Mouse (Mus musculus) spleen, adult 2 months (tissue): ENCODE measurements around the gene Mboat2. TPM values are rescaled to one million over a fixed set of nuclear protein-coding genes. Genes with fewer than 3 reads are reported as not detected.

Experiments
- DNase-seq, 2 experiments: peaks; one replicate each; pipeline versions ENCODE4 v3.0.0 to v3.0.0-alpha.2; 2012 to 2021; ENCODE audit warnings: low spot score in 2 of 2, low read depth in 1 of 2
- H3K27ac ChIP-seq: fragments of 200-500 bp; 2 replicates; pipeline ENCODE4 v1.5.1; 2012; ENCODE audit warnings: low read length, inconsistent platforms; ENCODE audit not compliant: insufficient read depth
- H3K27me3 ChIP-seq: fragments of 200-500 bp; 2 replicates; pipeline ENCODE4 v1.6.1; 2012; ENCODE audit warnings: mild to moderate bottlenecking, moderate library complexity, low read length, inconsistent platforms; ENCODE audit not compliant: control insufficient read depth, insufficient read depth
- H3K36me3 ChIP-seq: fragments of 200-500 bp; 2 replicates; pipeline ENCODE4 v1.6.1; 2012; ENCODE audit warnings: mild to moderate bottlenecking, low read length, inconsistent platforms; ENCODE audit not compliant: control insufficient read depth, insufficient read depth
- H3K4me1 ChIP-seq: fragments of 200-500 bp; 2 replicates; pipeline ENCODE4 v1.6.1; 2011; ENCODE audit warnings: inconsistent platforms; ENCODE audit not compliant: control insufficient read depth, insufficient read depth, insufficient read length
- H3K4me3 ChIP-seq: fragments of 200-500 bp; 2 replicates; pipeline ENCODE4 v1.5.1; 2011; ENCODE audit warnings: mild to moderate bottlenecking, inconsistent platforms; ENCODE audit not compliant: insufficient read depth, insufficient read length; ENCODE audit errors: extremely low read depth
- CTCF ChIP-seq: fragments of 200-500 bp; IDR thresholded peaks from 2 replicates; pipeline ENCODE4 v1.5.1; 2011; ENCODE audit warnings: mild to moderate bottlenecking, inconsistent platforms; ENCODE audit not compliant: insufficient read depth, insufficient read length, insufficient replicate concordance; ENCODE audit errors: extremely low read depth
- POLR2A ChIP-seq: fragments of 200-500 bp; IDR thresholded peaks from 2 replicates; pipeline ENCODE4 v1.6.1; 2011; ENCODE audit warnings: low read depth, low read length, inconsistent platforms
- WGBS: fragments of 180-500 bp; shearing (Covaris S2); methylation state at CpG from one replicate; pipeline ENCODE4 v1.1.7; 2018; 5-methylcytosine and 5-hydroxymethylcytosine counted together
- polyA plus RNA-seq: library from polyadenylated mRNA; depleted of rRNA; stranded (reverse); fragments of >200 nt; gene quantifications from 2 replicates; pipeline ENCODE4 v1.2.3, GENCODE M21; 2012

The Mboat2 gene
- polyA plus RNA-seq, 1 experiment: 1.2 TPM

DNA sequence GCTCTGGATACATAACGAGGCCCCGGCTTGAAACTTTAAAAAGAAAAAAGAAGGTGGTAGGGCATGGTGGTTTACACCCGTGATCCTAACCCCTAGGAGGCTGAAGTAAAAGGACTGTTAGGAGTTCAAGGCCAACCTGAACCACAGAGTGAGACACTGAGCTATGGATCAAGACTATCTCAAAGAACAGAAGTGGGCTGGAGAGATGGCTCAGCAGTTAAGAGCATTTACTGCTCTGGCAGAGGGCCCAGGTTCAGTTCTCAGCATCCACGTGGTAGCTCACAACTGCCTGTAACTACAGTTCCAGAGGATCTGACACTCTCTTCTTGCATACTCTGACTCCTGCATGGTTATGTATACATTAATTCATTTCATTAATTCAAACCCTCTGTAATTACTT is 112.7 kb downstream of the Mboat2 start:
- TF ChIP-seq POLR2A (no peak), CTCF (no peak)
- Histone ChIP-seq H3K27ac (no peak overlapping the region), H3K4me1 (no peaks in the 10 kb centered on the region), H3K27me3 (no peaks in the 10 kb centered on the region), H3K36me3 (no peaks in the 10 kb centered on the region), H3K4me3 (no peak overlapping the region)
- 82% methylated on average over 4 of the region's 4 CpGs for WGBS
- DNase-seq: no peak

DNA sequence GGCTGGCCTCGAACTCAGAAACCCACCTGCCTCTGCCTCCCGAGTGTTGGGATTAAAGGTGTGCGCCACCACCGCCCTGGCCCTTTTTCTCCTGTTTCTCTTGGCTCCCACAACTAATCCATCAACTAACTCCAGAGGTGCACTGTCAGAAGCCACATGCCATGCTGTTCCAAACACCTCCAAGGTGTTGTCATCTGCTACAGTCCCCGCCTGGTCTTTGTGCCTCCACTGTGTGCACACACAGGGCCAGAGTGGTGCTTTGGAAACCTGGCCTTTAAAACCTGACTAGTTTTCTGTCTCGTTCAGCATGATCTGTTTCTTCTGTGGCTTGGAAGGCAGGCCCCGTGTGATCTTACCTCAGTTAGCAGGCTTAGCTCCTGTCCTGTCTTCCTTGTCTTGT is 113.9 kb downstream of the Mboat2 start:
- WGBS: 94% methylated on average over 7 of the region's 7 CpGs
- Histone ChIP-seq H3K4me3 (no peak overlapping the region), H3K4me1 (no peaks in the 10 kb centered on the region), H3K27me3 (no peaks in the 10 kb centered on the region), H3K27ac (no peak overlapping the region), H3K36me3 (no peaks in the 10 kb centered on the region)
- TF ChIP-seq POLR2A: no peak
- no peak for TF ChIP-seq CTCF
- no peak for DNase-seq

DNA sequence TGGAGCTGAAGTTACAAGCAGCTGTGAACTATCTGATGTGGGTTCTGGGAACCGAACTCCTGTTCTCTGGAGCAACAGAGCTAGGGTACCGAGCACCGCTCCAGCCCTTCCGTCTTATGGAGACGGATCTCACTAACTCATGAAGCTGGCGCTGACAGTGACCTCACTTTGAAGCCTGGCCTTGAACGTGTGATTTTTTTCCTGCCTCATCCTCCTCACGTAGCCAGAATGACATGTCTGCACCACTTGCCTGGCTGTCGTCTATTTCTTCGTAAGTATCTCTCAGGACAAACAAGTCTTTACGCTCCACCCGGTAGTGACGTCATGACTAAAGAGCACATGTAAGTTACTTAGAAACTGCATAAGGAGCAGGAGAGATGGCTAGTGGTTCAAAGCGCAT is 116.4 kb downstream of the Mboat2 start:
- no peak for DNase-seq
- Histone ChIP-seq H3K36me3 (no peaks in the 10 kb centered on the region), H3K4me1 (no peaks in the 10 kb centered on the region), H3K27me3 (no peaks in the 10 kb centered on the region), H3K4me3 (no peak overlapping the region), H3K27ac (no peak overlapping the region)
- WGBS: 96% methylated on average over 14 of the region's 14 CpGs
- TF ChIP-seq POLR2A: no peak
- no peak for TF ChIP-seq CTCF

DNA sequence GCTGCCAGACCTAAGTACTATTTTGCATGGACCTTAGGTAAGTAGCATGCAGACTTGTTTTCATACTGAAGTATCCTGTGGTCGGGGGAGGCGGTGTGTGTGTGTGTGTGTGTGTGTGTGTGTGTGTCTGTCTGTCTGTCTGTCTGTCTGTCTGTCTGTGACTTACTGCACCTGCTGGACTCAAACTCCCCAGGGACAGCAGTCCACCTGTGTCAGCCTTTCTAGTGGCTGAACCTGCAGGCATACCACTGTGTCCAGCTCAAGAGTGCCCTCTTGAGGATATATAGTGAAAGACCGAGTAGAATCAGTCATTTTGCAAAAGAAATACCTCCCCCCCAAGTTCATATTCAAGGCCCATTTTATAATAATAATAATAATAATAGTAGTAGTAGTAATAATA is 117.7 kb downstream of the Mboat2 start:
- no peaks in the 10 kb centered on the region for H3K27me3 ChIP-seq
- H3K4me3 ChIP-seq: no peak overlapping the region
- DNase-seq: no peak
- H3K36me3 ChIP-seq: no peaks in the 10 kb centered on the region
- H3K27ac ChIP-seq: no peak overlapping the region
- no peak for TF ChIP-seq POLR2A
- TF ChIP-seq CTCF: 0 out of 2 replicates have a peak, but pooled peaks have one; percentile 0
- no peaks in the 10 kb centered on the region for H3K4me1 ChIP-seq
- WGBS: 55% methylated on average over 3 of the region's 3 CpGs

DNA sequence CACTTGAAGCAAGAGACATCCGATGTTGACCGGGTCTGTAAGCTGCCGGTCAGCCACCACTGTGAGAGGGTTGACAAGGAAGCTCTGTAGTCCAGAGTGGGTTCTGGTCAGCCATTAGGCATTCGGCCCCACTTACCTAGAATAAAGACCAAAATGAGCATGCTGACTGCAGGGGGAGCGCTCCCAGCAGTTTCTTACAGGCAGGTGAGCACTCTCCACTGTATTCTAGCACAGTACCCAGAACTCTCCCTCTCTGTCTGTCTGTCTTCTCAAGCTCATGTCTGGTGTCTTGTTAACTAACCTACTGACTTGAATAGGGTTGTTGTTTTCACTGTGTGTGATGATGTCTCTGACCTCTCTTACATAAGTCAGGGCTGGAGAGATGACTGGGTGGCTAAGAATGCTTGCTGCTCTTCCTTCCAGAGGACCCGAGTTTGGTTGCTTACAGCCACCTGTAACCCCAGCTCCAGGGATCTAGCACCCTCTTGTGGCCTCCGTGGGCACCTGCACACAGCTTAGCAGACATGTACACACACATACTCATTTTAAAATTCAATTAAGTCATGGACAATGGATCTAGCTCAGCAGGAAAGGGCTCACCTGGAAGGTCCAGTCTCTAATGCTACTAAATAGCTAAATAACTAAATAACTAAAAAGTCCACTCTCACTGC is 119.8 kb downstream of the Mboat2 start:
- H3K36me3 ChIP-seq: no peaks in the 10 kb centered on the region
- WGBS: 89% methylated on average over 7 of the region's 7 CpGs
- no peaks in the 10 kb centered on the region for H3K27me3 ChIP-seq
- no peak overlapping the region for H3K27ac ChIP-seq
- TF ChIP-seq POLR2A (no peak), CTCF (peak; percentile 6; the same call in 1 of the 2 replicates)
- H3K4me1 ChIP-seq: no peaks in the 10 kb centered on the region
- DNase-seq: no peak
- H3K4me3 ChIP-seq: no peak overlapping the region

DNA sequence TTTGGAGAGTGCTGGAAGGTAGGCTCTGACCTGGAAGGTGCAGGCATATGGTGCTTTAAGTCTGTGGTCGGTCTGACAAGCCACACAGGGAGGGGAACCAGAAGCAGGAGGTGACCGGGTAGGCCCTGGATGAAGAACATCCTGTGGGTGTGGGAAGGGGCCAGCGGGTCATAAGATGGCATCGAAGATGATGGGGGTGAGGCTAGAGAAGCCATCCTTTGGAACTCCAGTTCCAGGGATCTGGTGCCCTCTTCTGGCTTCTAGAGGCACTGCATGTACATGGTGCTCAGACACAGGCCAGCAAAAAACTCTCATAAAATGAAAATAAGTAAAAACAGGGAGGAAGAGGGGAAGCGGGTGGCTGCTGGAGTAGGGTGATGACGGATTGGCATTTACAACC is 121.5 kb downstream of the Mboat2 start:
- Histone ChIP-seq H3K27me3 (no peaks in the 10 kb centered on the region), H3K4me1 (no peaks in the 10 kb centered on the region), H3K4me3 (no peak overlapping the region), H3K36me3 (no peaks in the 10 kb centered on the region), H3K27ac (no peak overlapping the region)
- 22% methylated on average over 6 of the region's 6 CpGs for WGBS
- TF ChIP-seq CTCF (peak; percentile 22; the same call in 1 of the 2 replicates), POLR2A (no peak)
- DNase-seq: peak in 1 of 2 experiments; percentile 10

DNA sequence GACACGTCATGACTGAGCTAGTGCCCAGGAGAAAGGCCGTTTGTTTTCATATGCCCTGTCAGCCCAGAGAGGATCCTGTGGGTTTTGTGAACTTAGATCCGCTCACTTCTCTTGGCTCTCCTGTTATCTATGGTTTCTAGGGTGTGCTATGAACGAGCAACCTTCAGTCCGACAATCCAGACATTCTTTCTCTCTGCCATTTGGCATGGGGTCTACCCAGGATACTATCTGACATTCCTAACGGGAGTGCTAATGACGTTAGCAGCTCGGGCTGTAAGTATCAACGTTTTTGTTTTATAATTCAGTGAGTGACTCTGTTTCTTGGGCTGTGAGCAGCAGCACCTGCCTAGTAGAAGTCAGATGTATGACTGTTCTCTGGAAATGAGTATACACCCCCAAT is 124.5 kb downstream of the Mboat2 start:
- Histone ChIP-seq H3K4me1 (no peaks in the 10 kb centered on the region), H3K27me3 (no peaks in the 10 kb centered on the region), H3K36me3 (no peaks in the 10 kb centered on the region), H3K27ac (no peak overlapping the region), H3K4me3 (no peak overlapping the region)
- 90% methylated on average over 9 of the region's 9 CpGs for WGBS
- no peak for TF ChIP-seq CTCF
- TF ChIP-seq POLR2A: no peak
- DNase-seq: no peak
